Mouse (Mus musculus) MEL (cell line): ENCODE data around the gene AU040320.

Experiments
- CTCF ChIP-seq, 3 experiments: IDR thresholded peaks in 2 of 3; conservative IDR thresholded peaks in 1 of 3; 2 replicates each; pipeline ENCODE4 v1.5.1; 2011 to 2012; ENCODE audit warnings: low read length in 3 of 3, low read depth in 2 of 3, mild to moderate bottlenecking in 2 of 3, improper control_type of control experiment in 1 of 3, inconsistent platforms in 1 of 3, mixed read lengths in 1 of 3, moderate library complexity in 1 of 3; ENCODE audit not compliant: control insufficient read depth in 1 of 3, insufficient read depth in 1 of 3, poor library complexity in 1 of 3, severe bottlenecking in 1 of 3
- KAT2A ChIP-seq: conservative IDR thresholded peaks from 2 replicates; pipeline ENCODE4 v1.6.1; 2012; ENCODE audit warnings: low read depth, low read length, improper control_type of control experiment, inconsistent platforms
- MAZ ChIP-seq: IDR thresholded peaks from 2 replicates; pipeline ENCODE4 v1.6.1; 2012; ENCODE audit warnings: low read depth, mild to moderate bottlenecking, inconsistent platforms, low read length, improper control_type of control experiment
- MYC ChIP-seq: IDR thresholded peaks from 2 replicates; pipeline ENCODE4 v1.6.1; 2011; ENCODE audit warnings: low read depth, mild to moderate bottlenecking, low read length, improper control_type of control experiment, moderate library complexity
- NELFE ChIP-seq: IDR thresholded peaks from 2 replicates; pipeline ENCODE4 v1.6.1; 2011; ENCODE audit warnings: low read depth, low read length, improper control_type of control experiment
- NRF1 ChIP-seq: IDR thresholded peaks from 2 replicates; pipeline ENCODE4 v1.6.1; 2014; ENCODE audit warnings: low read depth, mild to moderate bottlenecking, inconsistent platforms, low read length, improper control_type of control experiment, moderate library complexity; ENCODE audit not compliant: poor library complexity, insufficient read depth, severe bottlenecking
- POLR2A ChIP-seq, 2 experiments: IDR thresholded peaks; 2 replicates each; pipeline ENCODE4 v1.6.1; 2011 to 2012; ENCODE audit warnings: low read length in 2 of 2, mild to moderate bottlenecking in 2 of 2, control low read depth in 1 of 2, improper control_type of control experiment in 1 of 2, low read depth in 1 of 2, moderate library complexity in 1 of 2; ENCODE audit not compliant: control insufficient read depth in 1 of 2, insufficient read depth in 1 of 2, poor library complexity in 1 of 2

DNA sequence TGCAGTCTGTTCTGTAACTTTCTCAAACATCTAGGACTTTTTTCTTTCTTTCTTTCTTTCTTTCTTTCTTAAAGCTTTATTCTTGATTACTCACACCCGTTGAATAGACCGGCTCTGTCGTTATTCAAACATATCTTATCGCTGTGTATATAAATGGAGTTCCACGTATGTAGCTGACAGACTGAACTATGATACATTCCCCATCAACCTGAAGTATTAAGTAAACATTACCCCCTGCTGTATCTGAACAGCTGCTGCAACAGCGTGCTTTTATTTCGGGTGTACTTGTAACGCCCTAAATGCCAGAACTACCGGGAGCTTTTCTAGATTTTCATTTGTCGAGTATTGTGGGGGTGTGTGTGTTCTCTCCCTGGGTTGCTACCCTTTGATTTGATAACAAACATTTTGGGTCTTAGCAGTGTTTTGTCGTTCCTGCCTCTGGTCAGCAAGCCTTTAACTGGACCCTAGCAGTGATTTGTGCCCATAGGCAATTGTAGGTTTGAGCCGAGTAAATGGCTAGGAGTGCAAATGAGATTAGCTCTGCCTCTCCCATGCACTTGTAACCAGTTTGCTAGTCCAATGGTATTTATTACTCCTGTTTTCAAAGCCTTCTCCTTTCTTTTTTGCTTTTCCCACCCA is 1.5 kb downstream of the AU040320 start:
- no peak for TF ChIP-seq NELFE
- no peak for TF ChIP-seq MAZ
- no peak for TF ChIP-seq CTCF (IDR thresholded peaks at IDR 0.05 in 2 of 3, conservative IDR thresholded peaks at IDR 0.05 in 1 of 3; ENCODE audit: control insufficient read depth in 1 of 3, insufficient read depth in 1 of 3, low read depth in 2 of 3, low read length in 3 of 3, poor library complexity in 1 of 3, severe bottlenecking in 1 of 3)
- no peak for TF ChIP-seq NRF1
- TF ChIP-seq POLR2A (IDR thresholded peaks at IDR 0.05; ENCODE audit: control insufficient read depth in 1 of 2, insufficient read depth in 1 of 2, low read depth in 1 of 2, low read length in 2 of 2, poor library complexity in 1 of 2), result no peak
- TF ChIP-seq MYC, result no peak
- TF ChIP-seq KAT2A, result no peak
